Mouse (Mus musculus): ENCODE measurements around the gene Fez1.
A peak's percentile ranks its signal among the peaks of the same experiment; 100 is the strongest.

Fez1 gene

GRCm38 (mm10) chr9:36890552-36890951, 68.9 kb downstream of the Fez1 start:
- DNase-seq (ENCODE audit: low read depth in 2 of 2, low spot score in 2 of 2), result no peak

- DNase-seq (ENCODE audit: low read depth in 2 of 2, low spot score in 2 of 2), result no peak
Measured at GRCm38 (mm10) chr9:36893413-36893990, 71.8 kb downstream of the Fez1 start.

- DNase-seq (ENCODE audit: low read depth in 2 of 2, low spot score in 2 of 2), result no peak
Measured at GRCm38 (mm10) chr9:36894242-36894641, 72.6 kb downstream of the Fez1 start.

- no peak for DNase-seq (ENCODE audit: low read depth in 2 of 2, low spot score in 2 of 2)
Measured at GRCm38 (mm10) chr9:36895009-36895693, 73.5 kb downstream of the Fez1 start.

- no peak for DNase-seq (ENCODE audit: low read depth in 2 of 2, low spot score in 2 of 2)
Measured at GRCm38 (mm10) chr9:36898560-36898959, 76.9 kb downstream of the Fez1 start.

GRCm38 (mm10) chr9:36900464-36900863, 78.8 kb downstream of the Fez1 start:
- DNase-seq (ENCODE audit: low read depth in 2 of 2, low spot score in 2 of 2), result no peak

- no peak for DNase-seq (ENCODE audit: low read depth in 2 of 2, low spot score in 2 of 2)
Measured at GRCm38 (mm10) chr9:36905452-36905851, 83.8 kb downstream of the Fez1 start.

GRCm38 (mm10) chr9:36916362-36916761, 94.7 kb downstream of the Fez1 start:
- DNase-seq (ENCODE audit: low read depth in 2 of 2, low spot score in 2 of 2), result peak; percentile 4 to 18

GRCm38 (mm10) chr9:36916915-36917314, 95.3 kb downstream of the Fez1 start:
- DNase-seq (ENCODE audit: low read depth in 2 of 2, low spot score in 2 of 2), result no peak

- DNase-seq (ENCODE audit: low read depth in 2 of 2, low spot score in 2 of 2), result no peak
Measured at GRCm38 (mm10) chr9:36918582-36918981, 96.9 kb downstream of the Fez1 start.

- DNase-seq (ENCODE audit: low read depth in 2 of 2, low spot score in 2 of 2), result no peak
Measured at GRCm38 (mm10) chr9:36919472-36919871, 97.8 kb downstream of the Fez1 start.

- DNase-seq (ENCODE audit: low read depth in 2 of 2, low spot score in 2 of 2), result no peak
Measured at GRCm38 (mm10) chr9:36921718-36922415, 100.2 kb downstream of the Fez1 start.

GRCm38 (mm10) chr9:36923753-36924152, 102.1 kb downstream of the Fez1 start:
- DNase-seq (ENCODE audit: low read depth in 2 of 2, low spot score in 2 of 2), result no peak
